Mouse (Mus musculus): ENCODE data around the gene Mmp2. TPM values are rescaled to one million over a fixed set of nuclear protein-coding genes. Genes with fewer than 3 reads are reported as not detected.
"Not testable (repeated sequence)": the region's sequence is repeated elsewhere in the genome, so short reads cannot be mapped to it uniquely, and the experiment has no call there.

Gene Mmp2
- 30.9 and 34.4 TPM in 2 replicates for polyA plus RNA-seq (2015; fragmentation: Nextera tagmentation; extraction: Ambion mirVana)

DNA sequence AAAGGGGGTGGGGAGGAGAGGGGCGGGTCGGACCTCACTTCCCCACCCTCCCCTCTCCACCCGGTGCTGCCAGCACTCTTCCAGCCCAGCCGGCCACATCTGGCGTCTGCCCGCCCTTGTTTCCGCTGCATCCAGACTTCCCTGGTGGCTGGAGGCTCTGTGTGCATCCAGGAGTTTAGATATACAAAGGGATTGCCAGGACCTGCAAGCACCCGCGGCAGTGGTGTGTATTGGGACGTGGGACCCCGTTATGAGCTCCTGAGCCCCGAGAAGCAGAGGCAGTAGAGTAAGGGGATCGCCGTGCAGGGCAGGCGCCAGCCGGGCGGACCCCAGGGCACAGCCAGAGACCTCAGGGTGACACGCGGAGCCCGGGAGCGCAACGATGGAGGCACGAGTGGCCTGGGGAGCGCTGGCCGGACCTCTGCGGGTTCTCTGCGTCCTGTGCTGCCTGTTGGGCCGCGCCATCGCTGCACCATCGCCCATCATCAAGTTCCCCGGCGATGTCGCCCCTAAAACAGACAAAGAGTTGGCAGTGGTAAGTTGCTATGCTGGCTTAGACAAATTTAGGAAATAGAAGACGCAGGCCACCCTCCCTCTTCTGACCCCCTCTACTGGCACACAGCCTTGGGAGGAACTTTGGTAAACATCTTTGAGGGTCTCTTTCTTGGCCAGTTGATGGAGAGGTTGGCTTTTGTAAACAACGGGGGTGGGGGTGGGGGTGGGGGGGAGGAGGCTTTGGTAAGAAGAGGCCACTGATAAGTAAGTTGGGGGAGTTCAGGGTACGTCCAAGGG lies at the start of gene Mmp2:
Gene Mmp2 (plus strand): TSS at position 49 of the 792 bp plus-strand sequence.
- Histone ChIP-seq H3K27ac (no peak within 1 kb of the TSS; the same call in 1 of the 2 replicates), H3K36me3 (no peaks in the 10 kb centered on the region), H3K27me3 (peaks cover 30% of the 10 kb centered on the region; the same call in 1 of the 2 replicates), H3K9me3 (no peaks in the 10 kb centered on the region), H3K4me2 (peak within 1 kb of the TSS; percentile 81), H3K9ac (peak within 1 kb of the TSS; percentile 77), H3K4me3 (peak within 1 kb of the TSS; percentile 50), H3K4me1 (replicated peaks) (peaks cover 17% of the 10 kb centered on the region)
- 2% methylated on average over 37 of the region's 37 CpGs for WGBS
- peak; percentile 54; the same call in 1 of the 2 replicates for ATAC-seq (ENCODE audit: low FRiP score)

DNA sequence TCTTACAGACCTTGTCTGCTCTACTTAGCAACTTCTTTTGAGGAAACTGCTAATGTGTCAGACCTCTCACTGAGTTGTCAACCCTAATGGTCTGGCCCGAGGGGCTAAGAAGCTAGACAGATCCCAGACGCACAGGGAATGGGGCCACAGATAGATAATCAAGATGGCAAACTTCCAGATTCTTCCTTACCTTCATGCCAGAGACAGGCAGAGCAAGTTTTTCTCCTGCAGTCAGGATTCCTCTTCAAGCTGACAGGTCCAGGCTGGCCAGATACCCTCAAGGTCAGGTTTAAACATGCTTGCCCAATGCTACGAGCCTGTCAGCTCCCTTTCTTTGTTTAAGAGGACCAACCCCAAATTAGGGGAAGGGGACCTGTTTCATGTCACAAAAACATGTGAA lies 46.1 kb upstream of the Mmp2 start:
- ATAC-seq (ENCODE audit: low FRiP score): no peak
- Histone ChIP-seq H3K4me1 (replicated peaks) (peaks cover 5% of the 10 kb centered on the region), H3K27me3 (0 out of 2 replicates have a peak, but pooled peaks cover 3% of the 10 kb centered on the region), H3K36me3 (no peaks in the 10 kb centered on the region), H3K4me3 (no peak overlapping the region), H3K27ac (no peak overlapping the region), H3K4me2 (no peak overlapping the region), H3K9me3 (no peaks in the 10 kb centered on the region; the same call in 1 of the 2 replicates), H3K9ac (no peak overlapping the region)
- WGBS: 55% methylated on average over 3 of the region's 3 CpGs

- Histone ChIP-seq H3K4me2 (no peak overlapping the region), H3K36me3 (no peaks in the 10 kb centered on the region), H3K9me3 (no peaks in the 10 kb centered on the region; the same call in 1 of the 2 replicates), H3K4me1 (replicated peaks) (no peaks in the 10 kb centered on the region), H3K9ac (no peak overlapping the region), H3K27me3 (0 out of 2 replicates have a peak, but pooled peaks cover 3% of the 10 kb centered on the region), H3K4me3 (no peak overlapping the region), H3K27ac (no peak overlapping the region)
- ATAC-seq (ENCODE audit: low FRiP score): no peak
- 69% methylated on average over 3 of the region's 3 CpGs for WGBS
These were observed 43.0 kb upstream of the Mmp2 start for GRCm38 (mm10) chr8:92783906-92784610.

- no peak for ATAC-seq (ENCODE audit: low FRiP score)
- no peak overlapping the region for H3K4me2 ChIP-seq
- no peaks in the 10 kb centered on the region for H3K36me3 ChIP-seq
- no peaks in the 10 kb centered on the region; the same call in 1 of the 2 replicates for H3K9me3 ChIP-seq
- H3K27ac ChIP-seq: no peak overlapping the region
- no peak overlapping the region for H3K9ac ChIP-seq
- H3K4me1 ChIP-seq (replicated peaks): no peaks in the 10 kb centered on the region
- WGBS: 82% methylated on average over 3 of the region's 3 CpGs
- no peaks in the 10 kb centered on the region for H3K27me3 ChIP-seq
- no peak overlapping the region for H3K4me3 ChIP-seq
These were observed 36.3 kb upstream of the Mmp2 start for GRCm38 (mm10) chr8:92790835-92791234.

GRCm38 (mm10) chr8:92791999-92792398 lies 35.1 kb upstream of the Mmp2 start:
- not testable (repeated sequence) for ATAC-seq (ENCODE audit: low FRiP score); H3K9me3 ChIP-seq; H3K4me3 ChIP-seq; H3K4me1 ChIP-seq (replicated peaks); H3K9ac ChIP-seq; H3K27me3 ChIP-seq; H3K4me2 ChIP-seq; H3K36me3 ChIP-seq; H3K27ac ChIP-seq
- WGBS: 80% methylated on average over 2 of the region's 2 CpGs

DNA sequence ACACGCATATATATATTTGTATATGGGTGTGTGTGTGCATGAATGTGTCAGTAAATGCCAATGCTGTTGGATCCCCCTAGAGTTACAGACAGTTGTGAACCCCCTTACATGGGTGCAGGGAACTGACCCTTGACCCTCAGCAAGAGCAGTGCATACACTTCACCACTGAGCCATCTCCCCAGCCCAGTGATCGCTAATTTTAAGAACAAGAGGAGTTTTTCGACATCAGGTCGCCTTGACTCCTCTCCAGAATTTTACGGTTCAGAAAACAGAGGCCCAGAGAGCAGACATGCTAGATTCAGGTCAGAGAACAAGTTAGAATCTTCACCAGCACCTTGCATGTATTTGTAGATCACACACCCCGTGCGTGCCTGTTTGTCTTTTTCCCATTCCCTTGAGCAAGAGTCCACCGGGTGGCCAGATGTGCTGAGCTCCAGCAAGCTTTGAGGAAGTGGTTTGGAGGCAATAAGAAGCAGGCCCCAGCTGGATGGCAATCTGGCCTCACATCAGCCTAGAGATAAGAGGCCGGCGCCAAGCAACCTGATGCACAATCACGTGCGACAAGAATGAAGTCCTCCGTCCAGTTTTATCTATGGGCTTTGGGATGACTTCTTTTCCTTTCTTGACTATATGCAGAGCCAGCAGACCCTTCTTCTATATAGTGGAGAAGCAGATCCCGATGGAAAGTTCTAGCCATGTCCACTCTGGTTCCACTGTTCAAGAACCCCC lies 33.1 kb upstream of the Mmp2 start:
- no peak overlapping the region for H3K4me2 ChIP-seq
- H3K4me1 ChIP-seq (replicated peaks): no peaks in the 10 kb centered on the region
- H3K4me3 ChIP-seq: no peak overlapping the region
- no peak overlapping the region for H3K27ac ChIP-seq
- H3K9me3 ChIP-seq: no peaks in the 10 kb centered on the region
- no peaks in the 10 kb centered on the region for H3K36me3 ChIP-seq
- H3K27me3 ChIP-seq: no peaks in the 10 kb centered on the region
- WGBS: 85% methylated on average over 14 of the region's 14 CpGs
- ATAC-seq (ENCODE audit: low FRiP score): no peak
- no peak overlapping the region for H3K9ac ChIP-seq

DNA sequence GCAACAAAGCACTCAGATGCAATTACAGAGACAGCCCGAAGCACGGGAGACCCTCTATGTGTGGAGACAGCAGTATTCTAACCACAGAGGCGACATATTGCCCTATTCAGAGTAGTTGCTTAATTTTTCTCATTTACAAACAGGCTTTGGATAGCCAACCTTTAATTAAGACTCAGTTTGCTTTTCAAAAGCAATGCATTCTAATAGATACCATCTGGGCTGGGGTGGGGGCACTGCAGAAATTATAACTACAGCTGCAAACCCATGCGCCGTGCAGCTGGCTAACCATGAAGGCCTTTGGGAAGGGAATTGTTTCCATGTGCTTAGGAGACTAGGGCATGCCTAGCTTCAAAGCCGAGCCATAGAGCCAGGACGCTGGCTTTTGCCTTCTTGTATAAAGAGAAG lies 29.6 kb upstream of the Mmp2 start:
- no peaks in the 10 kb centered on the region for H3K9me3 ChIP-seq
- no peak for ATAC-seq (ENCODE audit: low FRiP score)
- no peak overlapping the region for H3K4me3 ChIP-seq
- no peaks in the 10 kb centered on the region for H3K36me3 ChIP-seq
- H3K27ac ChIP-seq: no peak overlapping the region
- H3K4me1 ChIP-seq (replicated peaks): no peaks in the 10 kb centered on the region
- H3K4me2 ChIP-seq: no peak overlapping the region
- WGBS: 68% methylated on average over 7 of the region's 7 CpGs
- no peak overlapping the region for H3K9ac ChIP-seq
- no peaks in the 10 kb centered on the region for H3K27me3 ChIP-seq

DNA sequence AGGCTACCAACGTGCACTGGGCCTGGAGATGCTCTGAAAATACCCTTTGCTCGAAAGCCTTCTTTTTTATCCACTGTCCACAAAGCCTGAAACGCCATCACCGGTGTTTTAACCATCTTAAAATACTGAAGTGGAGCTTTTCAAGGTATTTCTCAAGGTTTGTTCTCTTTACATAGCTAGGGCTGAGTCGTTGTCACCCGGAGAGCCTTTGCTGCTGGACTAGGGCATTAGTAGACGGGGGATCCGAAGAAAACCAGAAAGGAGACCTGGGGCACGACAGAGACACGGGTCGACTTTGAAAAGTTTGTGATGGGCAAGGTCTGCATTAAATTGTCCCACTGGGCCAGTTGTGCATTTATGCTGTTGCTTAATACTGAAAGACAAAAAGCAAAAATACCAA lies 27.7 kb upstream of the Mmp2 start:
- WGBS: 93% methylated on average over 11 of the region's 11 CpGs
- no peak overlapping the region for H3K4me3 ChIP-seq
- no peaks in the 10 kb centered on the region for H3K4me1 ChIP-seq (replicated peaks)
- no peaks in the 10 kb centered on the region for H3K36me3 ChIP-seq
- H3K27me3 ChIP-seq: no peaks in the 10 kb centered on the region
- ATAC-seq (ENCODE audit: low FRiP score): no peak
- H3K27ac ChIP-seq: no peak overlapping the region
- H3K4me2 ChIP-seq: no peak overlapping the region
- H3K9me3 ChIP-seq: no peaks in the 10 kb centered on the region
- no peak overlapping the region for H3K9ac ChIP-seq

DNA sequence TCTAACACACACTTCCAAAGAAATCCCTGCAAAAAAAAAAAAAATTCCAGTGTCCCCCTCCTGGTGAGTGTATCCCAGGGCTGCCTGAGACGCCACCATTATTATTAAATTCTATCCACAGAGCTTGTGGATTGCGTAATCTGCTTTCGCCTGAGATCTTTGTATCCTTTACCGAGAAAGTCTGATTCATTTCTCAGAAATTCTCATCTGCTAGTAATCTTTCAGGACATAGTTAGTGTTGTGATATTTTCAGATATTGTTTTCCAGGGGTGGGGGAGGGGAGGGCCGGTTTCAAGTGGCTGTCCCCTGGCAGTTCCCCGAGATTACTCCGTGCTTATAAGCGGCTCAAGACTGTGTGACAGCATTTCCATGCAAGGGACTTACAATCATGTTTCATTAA lies 25.9 kb upstream of the Mmp2 start:
- H3K36me3 ChIP-seq: no peaks in the 10 kb centered on the region
- no peak overlapping the region for H3K4me3 ChIP-seq
- no peaks in the 10 kb centered on the region for H3K4me1 ChIP-seq (replicated peaks)
- H3K9me3 ChIP-seq: no peaks in the 10 kb centered on the region
- no peak for ATAC-seq (ENCODE audit: low FRiP score)
- no peak overlapping the region for H3K9ac ChIP-seq
- no peak overlapping the region for H3K4me2 ChIP-seq
- no peaks in the 10 kb centered on the region for H3K27me3 ChIP-seq
- 57% methylated on average over 8 of the region's 8 CpGs for WGBS
- no peak overlapping the region for H3K27ac ChIP-seq

- Histone ChIP-seq H3K9ac (no peak overlapping the region), H3K9me3 (no peaks in the 10 kb centered on the region), H3K4me2 (no peak overlapping the region), H3K4me1 (replicated peaks) (no peaks in the 10 kb centered on the region), H3K4me3 (no peak overlapping the region), H3K27ac (no peak overlapping the region), H3K27me3 (no peaks in the 10 kb centered on the region), H3K36me3 (no peaks in the 10 kb centered on the region)
- 79% methylated on average over 3 of the region's 3 CpGs for WGBS
- no peak for ATAC-seq (ENCODE audit: low FRiP score)
These were observed 24.5 kb upstream of the Mmp2 start for GRCm38 (mm10) chr8:92802591-92802990.

DNA sequence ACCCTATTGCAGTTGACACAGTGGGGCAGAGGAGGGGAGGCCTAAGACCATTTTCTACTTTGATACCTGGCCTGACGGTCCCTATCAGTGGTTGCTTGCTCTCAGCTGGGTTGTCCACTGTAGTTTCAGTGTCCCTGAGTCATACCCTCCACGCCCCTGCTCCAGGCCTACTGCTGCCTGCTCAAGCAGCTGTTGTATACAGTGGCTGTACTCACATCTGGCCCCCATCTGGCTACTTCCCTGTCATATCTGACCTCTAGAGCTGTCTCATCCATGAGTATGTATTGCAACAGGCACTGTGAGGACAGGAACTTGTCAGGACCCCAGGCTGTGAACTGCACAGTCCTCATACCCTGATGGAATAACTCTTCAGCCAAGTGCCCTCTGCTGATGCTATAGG lies 14.3 kb upstream of the Mmp2 start:
- WGBS: 86% methylated on average over 2 of the region's 2 CpGs
- no peak overlapping the region for H3K9ac ChIP-seq
- no peak overlapping the region for H3K4me3 ChIP-seq
- H3K4me2 ChIP-seq: no peak overlapping the region
- no peak overlapping the region for H3K27ac ChIP-seq
- 0 out of 2 replicates have a peak, but pooled peaks cover 2% of the 10 kb centered on the region for H3K27me3 ChIP-seq
- no peaks in the 10 kb centered on the region for H3K4me1 ChIP-seq (replicated peaks)
- no peaks in the 10 kb centered on the region for H3K9me3 ChIP-seq
- ATAC-seq (ENCODE audit: low FRiP score): no peak
- H3K36me3 ChIP-seq: no peaks in the 10 kb centered on the region

- H3K4me3 ChIP-seq: no peak overlapping the region
- no peaks in the 10 kb centered on the region for H3K9me3 ChIP-seq
- no peak for ATAC-seq (ENCODE audit: low FRiP score)
- H3K27me3 ChIP-seq: 0 out of 2 replicates have a peak, but pooled peaks cover 2% of the 10 kb centered on the region
- 77% methylated on average over 5 of the region's 5 CpGs for WGBS
- H3K27ac ChIP-seq: no peak overlapping the region
- H3K4me1 ChIP-seq (replicated peaks): no peaks in the 10 kb centered on the region
- no peak overlapping the region for H3K9ac ChIP-seq
- no peak overlapping the region for H3K4me2 ChIP-seq
- H3K36me3 ChIP-seq: no peaks in the 10 kb centered on the region
These were observed 11.4 kb upstream of the Mmp2 start for GRCm38 (mm10) chr8:92815661-92816060.
